Comparison of ENCODE assay signal across 35 mouse cellular contexts in the genomic region with DNA sequence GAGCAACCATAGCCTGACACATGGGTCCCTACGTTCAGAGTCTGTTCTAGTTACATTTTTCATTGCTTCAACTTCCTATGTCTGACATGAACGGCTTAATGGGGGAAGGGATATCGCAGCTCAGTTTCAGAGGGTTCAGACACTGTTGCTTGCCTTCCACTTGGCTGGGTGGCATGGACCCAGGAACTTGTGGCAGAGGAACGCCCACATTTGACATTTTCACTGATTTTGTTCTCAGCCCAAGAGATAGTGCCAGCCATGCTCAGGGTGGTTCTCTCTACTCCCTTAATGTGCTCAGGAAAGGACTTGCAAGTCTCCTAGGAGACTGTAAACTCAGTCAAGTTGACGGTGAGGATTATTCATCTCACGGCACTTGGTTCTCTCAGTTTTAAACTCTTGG.
"Had no signal": no experiment of that assay in that cellular context is flagged by ENCODE, and none has a peak within 500 bp of the region (broad histone marks: within the 10 kb centered on the region; RNA-seq: fewer than 3 reads in every experiment).

No protein-coding gene starts in this region.

- DNase-seq: heart, postnatal 10 days; heart, postnatal 14 days; heart, postnatal 36 days; heart, postnatal 4 days; kidney, adult 11 months; kidney, adult 18-20 months; kidney, adult 2 months; kidney, adult 8-10 months; kidney, adult 9 months; kidney, postnatal 10 days; kidney, postnatal 14 days; kidney, postnatal 25 days; kidney, postnatal 36 days; kidney, postnatal 4 days; layer of hippocampus, adult 9-11 months; layer of hippocampus, postnatal 36 days had no signal

- H3K27me3 ChIP-seq: heart, embryonic 12.5 days; heart, embryonic 13.5 days; heart, embryonic 15.5 days; hindbrain, embryonic 12.5 days; hindbrain, embryonic 13.5 days; hindbrain, embryonic 15.5 days; intestine, embryonic 15.5 days; kidney, embryonic 15.5 days had no signal

- H3K4me3 ChIP-seq: heart, embryonic 10.5 days; heart, embryonic 12.5 days; heart, embryonic 13.5 days; heart, embryonic 15.5 days; hindbrain, embryonic 10.5 days; hindbrain, embryonic 12.5 days; hindbrain, embryonic 13.5 days; hindbrain, embryonic 15.5 days; intestine, embryonic 15.5 days; kidney, embryonic 15.5 days; layer of hippocampus, adult 2 months had no signal

- H3K9me3 ChIP-seq: heart, embryonic 10.5 days; heart, embryonic 12.5 days; heart, embryonic 13.5 days; heart, embryonic 15.5 days; hindbrain, embryonic 10.5 days; hindbrain, embryonic 12.5 days; hindbrain, embryonic 13.5 days; hindbrain, embryonic 15.5 days; intestine, embryonic 15.5 days; kidney, embryonic 15.5 days had no signal

- H3K27ac ChIP-seq: heart, embryonic 10.5 days; heart, embryonic 13.5 days; heart, embryonic 15.5 days; hindbrain, embryonic 10.5 days; hindbrain, embryonic 12.5 days; hindbrain, embryonic 13.5 days; hindbrain, embryonic 14.5 days; hindbrain, embryonic 15.5 days; hindbrain, postnatal 0 days; intestine, embryonic 15.5 days; kidney, embryonic 15.5 days; kidney, postnatal 0 days; layer of hippocampus, adult 2 months had no signal

- ATAC-seq: hindbrain, embryonic 16.5 days; hindbrain, postnatal 0 days; inflammation-experienced regulatory T-cells, adult 6 months; intestine, embryonic 15.5 days; intestine, embryonic 16.5 days; intestine, postnatal 0 days had no signal

- H3K9ac ChIP-seq: heart, embryonic 12.5 days; heart, embryonic 13.5 days; heart, embryonic 15.5 days; hindbrain, embryonic 12.5 days; hindbrain, embryonic 13.5 days; hindbrain, embryonic 14.5 days; hindbrain, embryonic 15.5 days; intestine, embryonic 15.5 days; kidney, embryonic 15.5 days had no signal

- H3K4me2 ChIP-seq: heart, embryonic 11.5 days; heart, embryonic 12.5 days; heart, embryonic 13.5 days; heart, embryonic 15.5 days; hindbrain, embryonic 12.5 days; hindbrain, embryonic 13.5 days; hindbrain, embryonic 14.5 days; hindbrain, embryonic 15.5 days; intestine, embryonic 15.5 days; kidney, embryonic 15.5 days had no signal

- H3K36me3 ChIP-seq: hindbrain, embryonic 10.5 days; hindbrain, embryonic 12.5 days; hindbrain, embryonic 13.5 days; hindbrain, embryonic 15.5 days; intestine, embryonic 15.5 days; kidney, embryonic 15.5 days had no signal
